Mouse (Mus musculus) 3134 (cell line): ENCODE measurements at regions not wholly inside any gene's neighbourhood (a gene's known extent, or its start where the extent isn't known, plus 50 kb on each side); places are given as distances from the start of the nearest gene placed in this dataset.
A peak's percentile ranks its signal among the peaks of the same experiment; 100 is the strongest.
"Not testable (repeated sequence)": the region's sequence is repeated elsewhere in the genome, so short reads cannot be mapped to it uniquely, and the experiment has no call there.

Experiments used
- DNase-seq: peaks from one replicate; pipeline ENCODE4 v3.0.0-alpha.2; 2011; ENCODE audit warnings: low spot score; ENCODE audit not compliant: insufficient read length; ENCODE audit errors: extremely low read depth

- not testable (repeated sequence) for DNase-seq
Observed at GRCm38 (mm10) chr3:21697980-21698672, 378.3 kb upstream of the Tbl1xr1 start.

GRCm38 (mm10) chr3:21699526-21699925 lies 376.9 kb upstream of the Tbl1xr1 start:
- DNase-seq, result peak; percentile 58

- no peak for DNase-seq
Observed at GRCm38 (mm10) chr3:21700326-21700725, 376.1 kb upstream of the Tbl1xr1 start.

GRCm38 (mm10) chr3:21726747-21727505 lies 349.5 kb upstream of the Tbl1xr1 start:
- no peak for DNase-seq

- DNase-seq, result no peak
Observed at GRCm38 (mm10) chr3:21728019-21728418, 348.4 kb upstream of the Tbl1xr1 start.

- no peak for DNase-seq
Observed at GRCm38 (mm10) chr3:21729328-21729727, 347.1 kb upstream of the Tbl1xr1 start.

GRCm38 (mm10) chr3:21735688-21736087 lies 340.8 kb upstream of the Tbl1xr1 start:
- DNase-seq, result not testable (repeated sequence)

GRCm38 (mm10) chr3:21739720-21740119 lies 336.7 kb upstream of the Tbl1xr1 start:
- no peak for DNase-seq

GRCm38 (mm10) chr3:21744107-21744506 lies 332.3 kb upstream of the Tbl1xr1 start:
- DNase-seq, result no peak

- DNase-seq, result no peak
Observed at GRCm38 (mm10) chr3:21760516-21761218, 315.8 kb upstream of the Tbl1xr1 start.

GRCm38 (mm10) chr3:21761219-21761600 lies 315.2 kb upstream of the Tbl1xr1 start:
- peak; percentile 33 for DNase-seq

GRCm38 (mm10) chr3:21761909-21762308 lies 314.5 kb upstream of the Tbl1xr1 start:
- DNase-seq, result peak; percentile 80

- DNase-seq, result no peak
Observed at GRCm38 (mm10) chr3:21768081-21768480, 308.4 kb upstream of the Tbl1xr1 start.

- no peak for DNase-seq
Observed at GRCm38 (mm10) chr3:21769920-21770547, 306.4 kb upstream of the Tbl1xr1 start.

GRCm38 (mm10) chr3:21771752-21772298 lies 304.6 kb upstream of the Tbl1xr1 start:
- DNase-seq, result no peak

- DNase-seq, result no peak
Observed at GRCm38 (mm10) chr3:21774172-21774842, 302.1 kb upstream of the Tbl1xr1 start.

GRCm38 (mm10) chr3:21778789-21779188 lies 297.7 kb upstream of the Tbl1xr1 start:
- DNase-seq, result no peak

GRCm38 (mm10) chr3:21791983-21792631 lies 284.3 kb upstream of the Tbl1xr1 start:
- no peak for DNase-seq

- DNase-seq, result peak; percentile 13
Observed at GRCm38 (mm10) chr3:21798139-21798538, 278.3 kb upstream of the Tbl1xr1 start.

- not testable (repeated sequence) for DNase-seq
Observed at GRCm38 (mm10) chr3:21803886-21804285, 272.6 kb upstream of the Tbl1xr1 start.
